Mouse (Mus musculus) MEL (cell line): ENCODE measurements around the gene 4930558K02Rik. TPM values are rescaled to one million over a fixed set of nuclear protein-coding genes. Genes with fewer than 3 reads are reported as not detected.
A peak's percentile ranks its signal among the peaks of the same experiment; 100 is the strongest.

Source experiments
- DNase-seq: peaks from one replicate; pipeline ENCODE4 v3.0.0; 2011; ENCODE audit warnings: low read depth, low spot score
- H3K27ac ChIP-seq: 2 replicates; pipeline ENCODE4 v1.5.1; 2012; ENCODE audit warnings: low read depth, mild to moderate bottlenecking, control low read depth, low read length, moderate library complexity; ENCODE audit not compliant: control insufficient read depth
- H3K27me3 ChIP-seq, 2 experiments: fragments of 150-350 bp in 1 of 2; sonication (generic) in 1 of 2; 2 replicates each; pipeline ENCODE4 v1.6.1; 2012; ENCODE audit warnings: low read length in 2 of 2, mild to moderate bottlenecking in 2 of 2, improper control_type of control experiment in 1 of 2, moderate library complexity in 1 of 2; ENCODE audit not compliant: insufficient read depth in 2 of 2, control insufficient read depth in 1 of 2
- H3K36me3 ChIP-seq, 2 experiments: 2 replicates each; pipeline ENCODE4 v1.6.1; 2012 to 2014; ENCODE audit warnings: low read length in 2 of 2, improper control_type of control experiment in 1 of 2, inconsistent platforms in 1 of 2, mild to moderate bottlenecking in 1 of 2; ENCODE audit not compliant: insufficient read depth in 2 of 2, control insufficient read depth in 1 of 2
- H3K4me1 ChIP-seq, 2 experiments: fragments of 150-350 bp in 1 of 2; sonication (generic) in 1 of 2; 2 replicates each; pipeline ENCODE4 v1.6.1; 2012; ENCODE audit warnings: low read length in 2 of 2, improper control_type of control experiment in 1 of 2, mild to moderate bottlenecking in 1 of 2; ENCODE audit not compliant: insufficient read depth in 2 of 2, control insufficient read depth in 1 of 2
- H3K4me3 ChIP-seq, 2 experiments: fragments of 150-350 bp in 1 of 2; sonication (generic) in 1 of 2; 2 replicates each; pipeline ENCODE4 v1.5.1; 2012; ENCODE audit warnings: low read depth in 2 of 2, low read length in 2 of 2, mild to moderate bottlenecking in 2 of 2, moderate library complexity in 2 of 2, control low read depth in 1 of 2, improper control_type of control experiment in 1 of 2; ENCODE audit not compliant: control insufficient read depth in 1 of 2, insufficient read depth in 1 of 2
- H3K79me2 ChIP-seq: 2 replicates; pipeline ENCODE4 v1.6.1; 2012; ENCODE audit warnings: mild to moderate bottlenecking, low read length, moderate library complexity; ENCODE audit not compliant: control insufficient read depth, poor library complexity, insufficient read depth
- H3K9ac ChIP-seq: 2 replicates; pipeline ENCODE4 v1.6.1; 2012; ENCODE audit warnings: low read depth, mild to moderate bottlenecking, control low read depth, low read length, moderate library complexity; ENCODE audit not compliant: control insufficient read depth, poor library complexity, severe bottlenecking
- H3K9me3 ChIP-seq: fragments of 150-350 bp; sonication (generic); replicated peaks from 2 replicates; pipeline ENCODE4 v1.6.1; 2012; ENCODE audit warnings: mild to moderate bottlenecking, low read length, improper control_type of control experiment, moderate library complexity; ENCODE audit not compliant: insufficient read depth
- CHD1 ChIP-seq: IDR thresholded peaks from 2 replicates; pipeline ENCODE4 v1.6.1; 2012; ENCODE audit warnings: low read depth, mild to moderate bottlenecking, inconsistent platforms, low read length, improper control_type of control experiment
- E2F4 ChIP-seq: IDR thresholded peaks from 2 replicates; pipeline ENCODE4 v1.6.1; 2011; ENCODE audit warnings: low read depth, low read length, improper control_type of control experiment, borderline replicate concordance
- ELF1 ChIP-seq: IDR thresholded peaks from 2 replicates; pipeline ENCODE4 v1.6.1; 2014; ENCODE audit warnings: low read depth, mild to moderate bottlenecking, inconsistent platforms, low read length, improper control_type of control experiment, moderate library complexity
- GABPA ChIP-seq: IDR thresholded peaks from 2 replicates; pipeline ENCODE4 v1.6.1; 2012; ENCODE audit warnings: low read depth, mild to moderate bottlenecking, inconsistent platforms, low read length, improper control_type of control experiment, moderate library complexity
- HCFC1 ChIP-seq: IDR thresholded peaks from 2 replicates; pipeline ENCODE4 v1.6.1; 2012; ENCODE audit warnings: low read depth, mild to moderate bottlenecking, inconsistent platforms, low read length, improper control_type of control experiment, moderate library complexity
- KAT2A ChIP-seq: conservative IDR thresholded peaks from 2 replicates; pipeline ENCODE4 v1.6.1; 2012; ENCODE audit warnings: low read depth, low read length, improper control_type of control experiment, inconsistent platforms
- MAX ChIP-seq: IDR thresholded peaks from 2 replicates; pipeline ENCODE4 v1.6.1; 2011; ENCODE audit warnings: low read length, improper control_type of control experiment
- MXI1 ChIP-seq: IDR thresholded peaks from 2 replicates; pipeline ENCODE4 v1.6.1; 2011; ENCODE audit warnings: mild to moderate bottlenecking, low read depth, low read length, improper control_type of control experiment
- MYB ChIP-seq: IDR thresholded peaks from 2 replicates; pipeline ENCODE4 v1.6.1; 2011; ENCODE audit warnings: mild to moderate bottlenecking, low read depth, low read length, improper control_type of control experiment
- POLR2AphosphoS2 ChIP-seq: IDR thresholded peaks from 2 replicates; pipeline ENCODE4 v1.6.1; 2011; ENCODE audit warnings: low read length, improper control_type of control experiment
- POLR2AphosphoS5 ChIP-seq: IDR thresholded peaks from 2 replicates; pipeline ENCODE4 v1.6.1; 2012; ENCODE audit warnings: low read depth, borderline replicate concordance, mild to moderate bottlenecking, inconsistent platforms, low read length, moderate library complexity, mixed read lengths
- SMC3 ChIP-seq: IDR thresholded peaks from 2 replicates; pipeline ENCODE4 v1.6.1; 2011; ENCODE audit warnings: low read depth, low read length, improper control_type of control experiment
- USF1 ChIP-seq: IDR thresholded peaks from 2 replicates; pipeline ENCODE4 v1.6.1; 2014; ENCODE audit warnings: low read depth, mild to moderate bottlenecking, inconsistent platforms, low read length, improper control_type of control experiment, moderate library complexity
- USF2 ChIP-seq, 2 experiments: IDR thresholded peaks; 2 replicates each; pipeline ENCODE4 v1.6.1; 2011 to 2012; ENCODE audit warnings: improper control_type of control experiment in 2 of 2, low read length in 2 of 2, borderline replicate concordance in 1 of 2, inconsistent platforms in 1 of 2, low read depth in 1 of 2, mild to moderate bottlenecking in 1 of 2; ENCODE audit not compliant: insufficient read depth in 1 of 2
- ZC3H11A ChIP-seq: IDR thresholded peaks from 2 replicates; pipeline ENCODE4 v1.6.1; 2012; ENCODE audit warnings: low read depth, mild to moderate bottlenecking, inconsistent platforms, low read length, improper control_type of control experiment
- ZKSCAN1 ChIP-seq: IDR thresholded peaks from 2 replicates; pipeline ENCODE4 v1.6.1; 2012; ENCODE audit warnings: low read depth, mild to moderate bottlenecking, inconsistent platforms, low read length, improper control_type of control experiment, moderate library complexity
- ZNF384 ChIP-seq: IDR thresholded peaks from 2 replicates; pipeline ENCODE4 v1.6.1; 2012; ENCODE audit warnings: low read depth, mild to moderate bottlenecking, inconsistent platforms, low read length, improper control_type of control experiment
- polyA plus RNA-seq, 2 experiments: library from polyadenylated mRNA; stranded (reverse) in 1 of 2; unstranded in 1 of 2; fragments of >175 nt in 1 of 2; fragments of >200 nt in 1 of 2; gene quantifications; 2 replicates each; pipeline versions ENCODE4 v1.2.1 to v1.2.4; 2012; ENCODE audit warnings: low replicate concordance in 2 of 2, low read depth in 1 of 2; ENCODE audit not compliant: insufficient read length in 2 of 2, insufficient read depth in 1 of 2, missing spikeins in 1 of 2
- total RNA-seq: library from RNA; depleted of rRNA; stranded (reverse); fragments of 300-350 nt; gene quantifications from 2 replicates; pipeline ENCODE4 v1.2.3, GENCODE M21; 2012

4930558K02Rik gene
- total and polyA plus RNA-seq, 3 experiments = not detected

DNA sequence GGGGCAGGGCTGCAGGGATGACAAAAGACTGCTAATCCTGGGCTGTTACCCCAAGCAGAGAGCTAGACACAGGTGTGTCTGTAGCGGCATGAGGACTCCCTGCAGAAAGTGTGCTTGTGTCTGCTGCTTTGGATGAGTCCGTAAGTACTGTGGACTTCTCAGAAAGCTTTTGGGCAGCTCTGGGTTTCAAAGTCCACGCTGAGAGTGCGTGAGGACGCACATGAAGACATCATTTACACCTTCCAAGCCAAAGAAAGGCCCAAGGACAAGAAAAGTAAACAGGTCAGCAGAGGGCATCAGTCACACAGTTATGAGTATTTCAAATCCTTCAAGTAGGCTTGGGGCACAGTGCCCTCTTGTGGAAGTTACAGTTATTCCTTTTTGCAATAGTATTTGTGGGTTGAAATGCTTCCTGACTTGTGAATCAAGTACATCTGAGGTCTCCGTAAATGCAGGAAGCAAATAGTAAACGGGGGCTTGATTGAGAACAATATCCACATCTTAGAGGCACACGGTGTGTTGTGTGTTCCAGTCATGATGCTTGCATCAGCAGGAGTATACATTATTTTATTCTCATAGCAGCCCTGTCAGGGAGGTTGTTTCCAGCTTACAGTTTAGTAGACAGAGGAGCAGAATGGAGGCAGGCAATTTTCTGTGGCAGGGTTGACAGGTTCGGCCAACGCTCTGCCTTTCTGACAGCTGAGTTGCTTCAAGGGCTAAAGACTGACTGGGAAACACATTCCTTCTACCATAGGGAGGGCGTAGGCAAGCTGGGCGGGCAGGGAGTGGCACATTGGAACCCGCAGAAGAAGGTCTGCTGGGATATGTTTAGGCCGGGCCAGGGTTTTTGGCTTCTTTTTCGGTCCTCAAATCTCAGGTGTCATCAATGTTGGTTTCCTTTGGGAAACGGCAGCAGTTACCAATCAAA is 2.9 kb downstream of the 4930558K02Rik start (continued):
- TF ChIP-seq USF1 (no peak), MAX (no peak), ZC3H11A (peak; percentile 97), ZKSCAN1 (no peak)
- TF ChIP-seq, all 39 proteins: peak for 6

DNA sequence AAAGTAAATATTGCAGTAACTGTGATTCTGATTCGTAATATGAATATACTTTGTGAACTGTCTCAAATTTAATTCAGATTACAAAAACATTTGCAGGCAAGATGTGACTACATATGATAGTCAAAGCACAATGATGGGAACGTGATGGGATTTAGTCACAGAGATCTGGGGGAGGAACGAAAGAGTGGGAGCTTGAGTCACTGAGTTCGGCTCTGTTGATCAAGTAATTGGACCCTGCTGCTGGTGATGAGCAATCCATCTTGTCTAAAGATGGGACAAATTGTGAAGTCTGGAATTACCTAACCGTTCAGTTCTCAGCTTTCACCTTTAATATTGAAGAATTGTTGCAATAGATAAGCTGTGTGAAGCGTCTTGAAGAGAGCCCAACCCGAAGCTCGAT is 7.2 kb downstream of the 4930558K02Rik start:
- Histone ChIP-seq H3K27me3 (no peaks in the 10 kb centered on the region), H3K36me3 (peaks cover 0 to 15% of the 10 kb centered on the region in 2 experiments; a peak in 2 of 4 replicates), H3K4me1 (peaks cover 0 to 3% of the 10 kb centered on the region in 2 experiments; a peak in 1 of 4 replicates), H3K27ac (no peak overlapping the region), H3K4me3 (no peak overlapping the region), H3K9me3 (no peaks in the 10 kb centered on the region), H3K79me2 (peaks cover 2% of the 10 kb centered on the region; the same call in 1 of the 2 replicates), H3K9ac (no peak overlapping the region)
- no peak for DNase-seq
- no peak for TF ChIP-seq USF2 (IDR thresholded peaks at IDR 0.05; ENCODE audit: borderline replicate concordance in 1 of 2, insufficient read depth in 1 of 2, low read depth in 1 of 2, low read length in 2 of 2)
- no peak for TF ChIP-seq CHD1
- TF ChIP-seq POLR2AphosphoS2 = no peak
- TF ChIP-seq GABPA = no peak
- TF ChIP-seq ZC3H11A = no peak
- no peak for TF ChIP-seq MAX
- TF ChIP-seq MYB = no peak
- no peak for TF ChIP-seq HCFC1
- TF ChIP-seq ZNF384 = no peak
- TF ChIP-seq E2F4 = no peak
- TF ChIP-seq ELF1 = no peak
- TF ChIP-seq KAT2A = no peak
- TF ChIP-seq ZKSCAN1 = no peak
- TF ChIP-seq POLR2AphosphoS5 = no peak
- no peak for TF ChIP-seq SMC3
- no peak for TF ChIP-seq MXI1
